Mouse (Mus musculus): ENCODE data around the gene Gm5580. TPM values are rescaled to one million over a fixed set of nuclear protein-coding genes. Genes with fewer than 3 reads are reported as not detected.

Gene Gm5580
- polyA plus RNA-seq (2014; fragmentation: Illumina TruSeq; extraction: RNeasy Lipid Tissue Mini Kit (QIAGEN cat#74804); ENCODE audit: low read depth, low replicate concordance) = not detected

GRCm38 (mm10) chr6:116550841-116551240 lies at the start of gene Gm5580:
Gene Gm5580 (plus strand): TSS chr6:116551141.

GRCm38 (mm10) chr6:116506302-116507003 lies 44.5 kb upstream of the Gm5580 start, which contains the start of gene Olfr212:
Gene Olfr212 (plus strand): TSS chr6:116506516.

GRCm38 (mm10) chr6:116538156-116538555 lies 12.8 kb upstream of the Gm5580 start, which contains the start of gene Olfr213:
Gene Olfr213 (plus strand): TSS chr6:116538456.

GRCm38 (mm10) chr6:116553935-116554334 lies 3.0 kb downstream of the Gm5580 start, which contains the start of gene Olfr214:
Gene Olfr214 (plus strand): TSS chr6:116554235.

GRCm38 (mm10) chr6:116584095-116584494 lies 33.2 kb downstream of the Gm5580 start, which contains the start of gene Olfr215:
Gene Olfr215 (minus strand): TSS chr6:116584195.

Other genes with a start within 250 kb of the Gm5580 start
- gene March8, start 213.1 kb upstream of the Gm5580 start, polyA plus RNA-seq (2014; fragmentation: Illumina TruSeq; extraction: RNeasy Lipid Tissue Mini Kit (QIAGEN cat#74804); ENCODE audit: low read depth, low replicate concordance) = 37.5 TPM
- gene Alox5, start 90.0 kb upstream of the Gm5580 start, polyA plus RNA-seq (2014; fragmentation: Illumina TruSeq; extraction: RNeasy Lipid Tissue Mini Kit (QIAGEN cat#74804); ENCODE audit: low read depth, low replicate concordance) = 0.34 TPM
- gene Olfr211, start 62.0 kb upstream of the Gm5580 start, polyA plus RNA-seq (2014; fragmentation: Illumina TruSeq; extraction: RNeasy Lipid Tissue Mini Kit (QIAGEN cat#74804); ENCODE audit: low read depth, low replicate concordance) = not detected
- 2.0 TPM for gene Olfr212, start 44.6 kb upstream of the Gm5580 start, polyA plus RNA-seq (2014; fragmentation: Illumina TruSeq; extraction: RNeasy Lipid Tissue Mini Kit (QIAGEN cat#74804); ENCODE audit: low read depth, low replicate concordance)
- gene Olfr213, start 12.7 kb upstream of the Gm5580 start, polyA plus RNA-seq (2014; fragmentation: Illumina TruSeq; extraction: RNeasy Lipid Tissue Mini Kit (QIAGEN cat#74804); ENCODE audit: low read depth, low replicate concordance) = not detected
- gene Olfr214, start 3.1 kb downstream of the Gm5580 start, polyA plus RNA-seq (2014; fragmentation: Illumina TruSeq; extraction: RNeasy Lipid Tissue Mini Kit (QIAGEN cat#74804); ENCODE audit: low read depth, low replicate concordance) = not detected
- gene Olfr215, start 33.1 kb downstream of the Gm5580 start, polyA plus RNA-seq (2014; fragmentation: Illumina TruSeq; extraction: RNeasy Lipid Tissue Mini Kit (QIAGEN cat#74804); ENCODE audit: low read depth, low replicate concordance) = 0.32 TPM
- 12.4 TPM for gene Zfp422, start 77.9 kb downstream of the Gm5580 start, polyA plus RNA-seq (2014; fragmentation: Illumina TruSeq; extraction: RNeasy Lipid Tissue Mini Kit (QIAGEN cat#74804); ENCODE audit: low read depth, low replicate concordance)
- not detected for gene Depp1, start 99.5 kb downstream of the Gm5580 start, polyA plus RNA-seq (2014; fragmentation: Illumina TruSeq; extraction: RNeasy Lipid Tissue Mini Kit (QIAGEN cat#74804); ENCODE audit: low read depth, low replicate concordance)
- 5.6 TPM for gene Rassf4, start 122.8 kb downstream of the Gm5580 start, polyA plus RNA-seq (2014; fragmentation: Illumina TruSeq; extraction: RNeasy Lipid Tissue Mini Kit (QIAGEN cat#74804); ENCODE audit: low read depth, low replicate concordance)
- 0.11 TPM for gene Tmem72, start 165.8 kb downstream of the Gm5580 start, polyA plus RNA-seq (2014; fragmentation: Illumina TruSeq; extraction: RNeasy Lipid Tissue Mini Kit (QIAGEN cat#74804); ENCODE audit: low read depth, low replicate concordance)